Mouse (Mus musculus) hematopoietic stem cell, adult 5-6 weeks (primary cell): ENCODE measurements around the gene Mrps27. TPM values are rescaled to one million over a fixed set of nuclear protein-coding genes. Genes with fewer than 3 reads are reported as not detected.

ENCODE experiments used
- ATAC-seq, 2 experiments: fragments of 125-278 bp in 1 of 2; replicated peaks in 1 of 2; 2 replicates each; pipeline ENCODE4 v1.8.0; 2016 to 2017; ENCODE audit warnings: inconsistent platforms in 2 of 2, mild to moderate bottlenecking in 2 of 2, moderate number of reproducible peaks in 2 of 2, low read depth in 1 of 2, moderate TSS enrichment in 1 of 2; ENCODE audit not compliant: low FRiP score in 2 of 2, poor library complexity in 2 of 2, severe bottlenecking in 2 of 2, insufficient read depth in 1 of 2, low TSS enrichment in 1 of 2
- total RNA-seq: library from RNA; stranded (forward); fragments of 172-1452, 232-1000 nt; gene quantifications from 2 replicates; pipeline ENCODE4 v1.2.3, GENCODE M21; 2017

Mrps27 gene
- total RNA-seq, 1 experiment from 2014 or later, result 28.5 TPM

DNA sequence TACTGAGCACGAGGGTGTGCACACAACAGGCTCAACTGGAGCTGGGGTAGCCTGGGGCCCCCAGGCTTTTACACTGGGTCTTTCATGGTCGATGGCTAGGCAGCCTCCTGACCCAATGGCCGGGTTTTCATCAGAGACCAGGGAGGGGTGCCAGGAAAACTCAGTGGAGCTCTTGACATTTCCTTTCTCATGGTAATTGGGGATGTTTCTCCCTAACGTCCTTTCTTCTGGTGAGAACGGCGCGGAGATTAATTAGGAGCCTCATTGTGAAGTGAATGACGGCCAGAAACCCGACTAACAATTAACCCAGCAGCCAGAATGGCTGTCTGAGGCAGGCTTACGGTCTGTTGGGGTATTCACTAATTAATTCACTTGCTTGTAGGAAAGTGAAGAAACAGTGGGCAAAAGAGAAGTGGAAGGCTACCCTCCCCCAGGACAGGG lies 99.9 kb downstream of the Mrps27 start:
- no peak for ATAC-seq

DNA sequence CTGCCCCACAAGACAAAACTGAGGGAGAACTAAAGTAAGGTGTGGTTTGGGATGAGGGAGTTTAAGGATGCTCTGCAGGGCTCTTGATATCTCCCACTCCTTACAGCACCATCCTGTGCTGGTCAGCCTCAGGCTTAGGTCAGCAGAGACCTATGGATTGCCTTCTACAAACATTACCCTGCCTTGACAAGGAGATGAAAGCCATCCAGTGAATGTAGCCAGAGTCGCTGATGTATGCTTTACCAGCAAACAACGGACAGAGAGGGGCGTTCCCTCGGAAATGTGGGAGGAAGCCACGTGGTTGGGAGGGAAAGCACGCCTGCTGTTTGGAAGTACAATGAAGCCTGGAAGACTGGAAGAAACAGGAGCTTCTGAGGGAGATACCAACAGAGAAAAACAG lies 100.3 kb downstream of the Mrps27 start:
- no peak for ATAC-seq

- no peak for ATAC-seq
These were observed 102.4 kb downstream of the Mrps27 start for GRCm38 (mm10) chr13:99447002-99447401.

DNA sequence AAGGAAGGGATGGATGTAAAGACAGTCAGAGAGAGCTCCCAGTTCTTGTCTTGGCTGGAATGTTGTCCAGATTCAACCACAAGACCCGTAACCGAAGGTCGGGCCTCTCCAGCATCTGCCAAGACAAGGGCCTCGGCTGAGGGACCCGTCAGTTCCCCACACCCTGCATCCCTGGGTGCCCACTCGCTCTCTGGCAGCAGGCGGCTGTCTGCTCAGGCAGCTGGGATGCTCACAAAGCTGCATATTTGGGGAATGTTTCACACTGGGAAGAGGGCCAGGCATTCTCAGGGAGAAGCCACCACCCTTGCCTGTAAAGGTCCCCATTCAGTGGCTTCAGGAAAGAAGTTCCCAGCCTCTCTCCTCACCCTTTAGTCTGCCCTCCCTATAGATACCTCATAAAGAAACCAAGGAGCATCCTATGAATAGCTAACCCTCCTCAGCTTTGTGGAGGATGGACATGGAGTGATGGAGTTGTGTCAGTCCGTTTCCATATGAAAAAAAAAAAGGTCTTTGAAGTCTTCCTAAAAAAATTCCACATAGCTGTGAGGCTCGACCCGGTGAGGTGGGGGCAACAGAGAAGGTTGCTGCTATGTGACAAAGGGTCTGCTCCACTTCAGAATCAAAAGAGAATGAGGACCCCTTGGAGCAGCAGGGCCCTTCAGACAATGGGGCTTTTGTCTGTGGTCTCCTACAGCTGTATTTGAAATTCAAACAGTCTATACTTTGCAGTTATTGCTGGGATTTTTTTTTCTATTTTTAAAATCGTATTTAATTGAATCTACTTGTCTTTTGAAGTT lies 103.0 kb downstream of the Mrps27 start:
- no peak for ATAC-seq

GRCm38 (mm10) chr13:99448278-99448677 lies 103.7 kb downstream of the Mrps27 start:
- ATAC-seq, result no peak

GRCm38 (mm10) chr13:99449547-99449946 lies 105.0 kb downstream of the Mrps27 start:
- no peak for ATAC-seq

DNA sequence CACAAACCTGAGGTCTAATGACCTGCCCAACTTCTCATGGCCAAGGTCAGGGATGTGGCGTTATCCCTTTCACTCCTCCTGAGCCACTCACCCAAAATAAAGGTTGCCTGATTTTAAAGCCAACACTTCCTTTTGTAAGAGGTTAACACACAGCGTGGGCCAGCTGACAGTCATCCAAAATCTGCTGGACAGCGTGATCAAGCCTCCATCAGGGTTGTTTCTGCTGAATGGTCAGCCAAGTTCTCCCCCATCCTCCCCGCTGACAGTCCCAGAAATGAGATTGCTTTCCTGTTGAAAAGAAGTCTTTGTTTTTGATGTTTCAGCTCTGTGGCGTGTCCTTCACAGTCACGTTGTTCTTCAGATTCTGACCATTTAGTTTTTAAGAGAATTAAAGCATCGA lies 106.2 kb downstream of the Mrps27 start:
- no peak for ATAC-seq

DNA sequence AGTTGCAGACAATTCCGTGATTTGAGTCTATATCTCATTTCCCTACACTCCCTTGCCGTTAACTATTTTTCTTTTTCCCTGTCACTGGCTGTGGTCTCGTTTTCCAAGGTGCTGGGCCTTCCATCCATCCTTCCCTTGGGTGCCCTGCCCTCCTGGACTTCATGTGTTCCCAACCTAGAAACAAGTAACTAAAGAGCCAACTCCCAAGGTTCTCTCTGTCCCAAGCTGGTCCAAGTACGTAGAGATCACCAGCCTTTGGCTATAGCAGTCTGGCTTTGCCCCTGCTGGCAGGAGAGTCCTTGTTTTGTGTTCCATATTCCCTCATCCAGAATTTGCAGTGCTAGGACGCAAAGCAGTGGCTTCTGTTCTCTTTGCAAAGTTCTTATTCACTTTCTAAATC lies 106.7 kb downstream of the Mrps27 start:
- ATAC-seq, result no peak

GRCm38 (mm10) chr13:99452444-99452843 lies 107.9 kb downstream of the Mrps27 start:
- no peak for ATAC-seq

DNA sequence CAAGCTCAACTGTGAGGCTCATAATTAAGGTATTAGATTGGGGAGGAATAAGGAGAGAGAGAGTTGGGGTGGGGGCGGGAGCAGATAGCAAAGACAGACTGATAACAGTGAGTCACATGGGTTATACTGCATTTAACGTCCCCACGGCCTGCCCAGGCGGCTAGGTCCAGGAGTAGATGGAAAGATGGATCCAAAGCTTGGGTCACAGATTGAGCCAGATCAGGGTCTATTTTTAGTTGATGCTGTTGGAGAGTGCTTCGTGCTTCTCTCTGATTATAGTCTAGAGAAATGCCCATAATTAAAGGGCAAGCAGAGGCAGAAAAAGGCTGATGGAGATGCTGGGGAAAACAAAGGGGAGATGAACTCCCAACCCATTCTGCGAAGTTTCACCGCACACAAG lies 110.4 kb downstream of the Mrps27 start:
- no peak for ATAC-seq

GRCm38 (mm10) chr13:99458658-99459386 lies 114.2 kb downstream of the Mrps27 start:
- no peak for ATAC-seq

GRCm38 (mm10) chr13:99459612-99460011 lies 115.0 kb downstream of the Mrps27 start:
- ATAC-seq, result no peak

DNA sequence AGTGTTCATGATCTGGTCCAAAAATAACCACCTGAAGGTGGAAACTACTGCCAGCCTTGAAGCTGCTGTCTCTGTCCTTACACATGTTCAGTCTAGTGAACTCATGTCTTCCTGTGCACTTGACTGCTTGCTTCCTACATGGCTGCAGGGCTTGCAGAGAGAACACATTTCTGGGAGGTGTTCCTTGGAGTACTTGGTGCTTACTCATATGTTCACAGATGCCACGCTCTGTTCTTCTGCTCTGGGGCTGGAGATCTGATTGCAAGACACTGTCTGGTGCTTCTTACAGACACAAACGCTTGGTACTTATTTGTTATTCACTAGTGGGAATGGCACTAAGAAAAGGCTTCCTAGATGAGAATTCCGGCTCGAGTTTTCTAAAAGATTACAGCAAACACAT lies 117.3 kb downstream of the Mrps27 start:
- ATAC-seq, result no peak

DNA sequence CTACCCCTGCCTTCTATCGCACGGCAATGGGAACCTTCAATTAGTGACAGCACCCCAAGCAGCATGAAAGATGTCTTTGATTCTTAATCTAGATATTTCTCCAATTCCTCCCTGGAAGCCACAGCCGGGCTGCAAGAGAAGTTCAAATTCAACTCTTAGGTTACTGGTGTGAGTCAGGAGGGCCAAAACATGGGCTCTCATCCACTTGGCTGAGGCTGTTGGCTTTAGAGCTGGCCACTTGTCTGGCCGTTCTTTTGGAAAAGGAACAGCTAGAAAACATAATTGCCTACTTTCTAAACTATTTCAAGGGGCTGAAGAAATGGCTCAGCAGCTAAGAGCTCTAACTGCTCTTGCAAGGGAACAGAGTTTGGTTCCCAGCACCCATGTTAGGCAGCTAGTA lies 120.0 kb downstream of the Mrps27 start:
- ATAC-seq, result no peak

Other genes with a start within 250 kb of the Mrps27 start
- gene Zfp366, start 160.0 kb upstream of the Mrps27 start, total RNA-seq, result 0.35 TPM in 1 of 2 replicates, not detected in the other
- gene Ptcd2, start 81 bp upstream of the Mrps27 start, total RNA-seq, result 62.5 and 73.9 TPM in 2 replicates
- gene Map1b, start 171.8 kb downstream of the Mrps27 start, total RNA-seq, result 0.06 and 0.15 TPM in 2 replicates